Mouse (Mus musculus) left cerebral cortex, postnatal 14 days (tissue): Measurements from ENCODE around the gene Hnrnpc. TPM values are rescaled to one million over a fixed set of nuclear protein-coding genes. Genes with fewer than 3 reads are reported as not detected.
"Not testable (repeated sequence)": the region's sequence is repeated elsewhere in the genome, so short reads cannot be mapped to it uniquely, and the experiment has no call there.

Source experiments
- DNase-seq, 2 experiments: peaks; one replicate each; pipeline ENCODE4 v3.0.0; 2021 to 2022; ENCODE audit warnings: low spot score in 2 of 2, mixed read lengths in 1 of 2
- intact Hi-C: fragments of 180-260 bp; cut with DNase I; formaldehyde crosslinking; loops from one replicate; pipeline ENCODE4 v1.15.1; 2025
- total RNA-seq, 2 experiments: library from RNA; stranded (reverse); gene quantifications; 2 replicates each; pipeline ENCODE4 v1.2.3; 2021

Hnrnpc gene
- total RNA-seq, 2 experiments from 2014 or later, result 194 to 206 TPM

DNA sequence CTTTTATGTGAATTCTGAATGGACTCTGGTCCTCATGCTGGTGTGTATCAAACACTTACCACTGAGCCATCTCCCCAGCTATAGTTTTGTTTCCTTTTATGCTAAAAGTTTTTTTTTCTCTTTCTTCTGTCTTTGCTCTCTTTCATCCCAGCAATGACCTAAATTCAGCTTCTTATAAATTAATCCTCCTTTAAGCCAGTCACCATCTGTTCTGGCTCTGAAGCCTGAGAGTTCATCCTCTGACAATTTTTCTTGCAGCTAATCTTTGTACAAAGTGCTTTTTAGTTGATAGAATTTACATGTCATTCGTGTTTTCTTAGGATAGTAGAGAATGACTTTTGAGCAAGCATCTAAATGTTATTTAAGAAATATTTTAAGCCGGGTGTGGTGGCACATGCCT lies 4.2 kb upstream of the Hnrnpc start:
- intact Hi-C loops, result no loop called here

DNA sequence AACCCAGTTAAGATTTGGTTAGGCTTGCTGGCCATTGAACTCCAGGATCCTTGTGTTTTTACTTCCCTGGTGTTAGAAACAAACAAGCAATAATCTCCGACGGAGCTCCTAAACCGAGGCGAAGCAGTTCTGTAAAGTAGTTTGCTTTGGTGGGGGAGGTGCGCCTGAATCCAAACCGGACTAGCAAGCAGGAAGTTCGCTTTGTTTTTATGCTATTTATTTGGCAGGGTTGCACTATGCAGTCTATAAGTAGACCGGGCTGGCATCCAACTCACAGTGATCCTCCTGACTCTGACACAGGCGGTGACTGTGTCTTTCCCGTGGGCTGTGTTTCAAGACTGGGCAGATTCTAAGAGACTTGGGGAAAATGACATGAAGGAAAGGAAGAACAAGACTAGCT lies 2.9 kb upstream of the Hnrnpc start:
- intact Hi-C loops, result no loop called here
- peak; percentile 60 to 89 for DNase-seq

More for the DNA sequence above, 4.2 kb upstream of the Hnrnpc start:
- no peak for DNase-seq

DNA sequence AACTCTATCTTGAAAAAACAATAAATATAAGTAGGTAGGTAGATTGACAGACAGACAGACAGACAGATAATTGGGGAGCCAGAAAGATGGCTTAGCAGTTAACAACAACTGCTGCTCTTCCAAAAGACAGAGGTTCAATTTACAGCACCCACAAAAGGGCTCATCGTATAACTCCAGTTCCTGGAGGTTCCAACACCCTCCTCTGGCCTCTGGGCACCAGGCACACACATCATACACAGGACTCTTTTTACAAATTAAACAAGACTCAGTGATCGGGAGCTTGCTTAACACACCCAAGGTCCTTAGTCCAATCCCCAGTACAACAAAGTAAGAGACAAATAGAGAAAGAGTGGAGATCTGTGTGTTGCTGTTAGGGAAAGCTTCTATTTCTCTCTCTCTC lies 1.5 kb upstream of the Hnrnpc start:
- DNase-seq, result no peak
- intact Hi-C loops, result no loop called here

DNA sequence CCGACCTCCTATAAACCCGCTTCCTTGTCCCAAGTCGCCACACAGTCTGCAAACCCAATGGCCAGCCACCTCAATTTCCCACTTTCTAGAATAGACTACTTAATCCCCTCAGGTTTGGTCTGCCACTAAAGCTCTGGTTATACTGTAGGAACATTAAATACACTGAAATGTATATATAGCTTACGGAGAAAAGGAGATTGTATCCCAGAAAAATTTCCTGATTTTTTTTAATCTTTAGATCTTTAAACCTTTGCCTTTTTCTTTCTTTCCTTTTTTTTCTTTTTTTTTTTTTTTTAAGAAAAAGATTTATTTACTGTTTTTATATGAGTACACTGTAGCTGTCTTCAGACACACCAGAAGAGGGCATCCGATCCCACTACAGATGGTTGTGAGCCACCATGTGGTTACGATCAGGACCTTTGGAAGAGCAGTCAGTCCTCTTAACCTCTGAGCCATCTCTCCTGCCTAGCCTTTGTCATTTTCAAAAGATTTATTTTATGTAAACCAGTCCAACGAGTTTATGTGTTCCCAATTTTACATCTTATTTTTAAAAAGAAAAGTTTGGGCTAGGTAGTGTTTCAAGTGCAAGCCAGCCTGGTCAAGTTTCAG lies 953 bp upstream of the Hnrnpc start:
- DNase-seq, result peak in 1 of 2 experiments; percentile 25
- intact Hi-C loops, result loop anchor here (5.0 kb wide), 1 partner anchor 82 kb away; the partner anchor contains the start of gene Zfp219

DNA sequence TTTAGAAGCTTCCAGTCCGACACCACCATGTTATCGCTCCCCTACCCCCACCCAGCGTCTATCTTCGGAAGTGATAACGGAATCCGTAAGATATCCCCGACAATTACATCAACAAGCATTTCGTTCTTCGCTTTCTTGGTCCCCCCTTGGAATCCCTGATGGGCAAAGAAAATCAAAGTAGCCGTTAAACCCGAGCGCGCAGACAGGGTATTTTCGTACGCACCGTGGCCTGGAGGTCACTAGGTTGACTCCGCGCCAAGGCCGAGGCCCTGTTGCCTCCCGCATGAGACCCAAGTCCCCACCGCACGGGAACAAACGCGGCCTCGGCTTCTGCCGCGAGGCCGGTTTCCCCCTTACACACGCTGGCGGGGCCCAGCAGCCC lies 363 bp downstream of the Hnrnpc start:
- no peak for DNase-seq

DNA sequence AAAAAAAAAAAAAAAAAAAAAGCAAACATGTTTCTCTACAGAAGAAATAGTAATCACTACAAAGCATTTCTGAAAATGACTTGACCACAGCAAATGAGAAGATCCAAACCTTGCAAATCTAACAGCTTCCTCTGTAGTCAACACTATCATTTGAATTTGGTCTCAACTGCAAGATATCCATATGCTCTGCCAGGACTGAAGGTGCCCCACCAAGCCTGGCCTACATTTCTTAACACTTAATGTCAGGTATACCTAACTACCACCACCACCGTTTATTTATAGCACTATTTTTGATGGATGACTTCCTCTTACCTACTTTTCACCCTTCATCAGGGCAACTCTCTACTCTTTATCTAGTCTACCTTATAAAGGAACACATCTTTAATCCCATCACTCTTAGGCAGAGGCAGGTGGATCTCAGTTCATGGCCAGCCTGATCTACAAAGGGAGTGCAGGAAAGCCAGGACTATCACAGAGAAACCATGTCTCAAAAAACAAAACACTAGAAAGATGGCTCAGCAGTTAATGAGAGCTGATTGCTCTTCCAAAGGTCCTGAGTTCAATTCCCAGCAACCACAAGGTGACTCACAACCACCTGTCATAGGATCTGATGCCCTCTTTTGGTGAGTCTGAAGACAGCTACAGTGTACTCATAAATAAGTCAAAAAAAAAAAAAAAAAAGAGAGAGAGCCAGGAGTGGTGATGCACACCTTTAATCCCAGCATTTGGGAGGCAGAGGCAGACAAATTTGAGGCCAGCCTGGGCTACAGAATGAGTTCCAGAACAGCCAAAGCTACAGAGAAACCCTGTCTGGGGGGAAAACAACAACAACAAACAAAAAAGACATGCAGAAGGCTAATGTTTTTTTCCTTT lies 2.3 kb downstream of the Hnrnpc start:
- DNase-seq, result no peak
- intact Hi-C loops, result loop anchor here (5.0 kb wide), 1 partner anchor 79 kb away; the partner anchor contains the start of gene Zfp219

More for the DNA sequence above, 363 bp downstream of the Hnrnpc start:
- intact Hi-C loops, result loop anchor here (5.0 kb wide), 1 partner anchor 81 kb away; the partner anchor contains the start of gene Zfp219

DNA sequence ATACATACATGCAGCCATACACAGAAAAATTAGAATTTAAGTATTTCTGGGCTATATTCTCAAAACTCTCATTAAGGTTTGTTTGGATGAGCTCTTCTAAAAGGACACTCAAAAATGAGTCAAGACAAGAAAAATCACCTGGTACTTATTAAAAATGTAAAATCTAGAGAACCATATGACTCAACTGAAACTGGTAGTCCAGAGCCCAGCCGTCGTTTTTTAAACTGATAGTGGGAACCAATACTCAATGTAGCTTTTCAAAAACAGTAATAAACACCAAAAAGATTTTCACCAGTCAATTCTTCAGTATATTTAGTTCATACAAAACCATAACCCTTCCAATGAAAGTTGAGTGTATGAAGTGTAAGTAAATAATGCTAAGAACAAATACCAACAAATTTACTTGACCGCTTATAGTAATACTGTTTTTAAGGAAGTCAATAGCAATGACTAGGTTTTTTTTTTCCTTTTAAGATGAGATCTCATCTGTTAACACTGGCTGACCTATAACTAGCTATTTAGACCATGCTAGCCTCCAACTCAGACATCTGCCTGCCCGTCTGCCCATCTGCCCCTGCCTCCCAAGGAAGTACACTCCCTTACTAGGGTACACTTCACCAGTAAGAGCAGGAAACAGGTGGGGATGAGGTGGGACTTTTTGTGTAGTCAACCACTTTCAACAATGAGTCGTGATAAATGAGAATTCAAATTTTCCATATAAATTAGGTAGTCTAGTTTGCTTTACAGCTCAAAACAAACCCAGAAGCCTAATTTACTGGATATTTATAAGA lies 3.5 kb downstream of the Hnrnpc start:
- no peak for DNase-seq
- intact Hi-C loops, result loop anchor here (5.0 kb wide), 1 partner anchor 78 kb away; the partner anchor contains the start of gene Zfp219

DNA sequence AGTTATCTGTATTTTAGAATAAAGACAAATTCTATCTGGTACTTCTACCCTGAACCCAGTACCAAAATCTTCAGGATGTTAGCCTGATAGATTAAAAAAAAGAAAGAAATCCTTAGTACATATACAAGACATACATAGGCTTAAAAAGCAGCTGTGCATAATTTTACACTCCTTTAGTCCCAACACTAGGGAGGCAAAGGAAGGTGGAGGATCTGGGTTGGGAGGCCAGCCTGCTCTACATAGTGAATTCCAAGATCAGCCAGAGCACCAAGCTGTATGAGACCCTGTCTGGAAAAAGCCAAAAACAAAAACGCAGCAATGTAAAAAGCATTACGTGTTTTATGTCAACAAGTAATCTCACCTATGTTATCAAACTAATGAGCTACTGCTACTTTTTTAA lies 4.3 kb downstream of the Hnrnpc start:
- intact Hi-C loops, result no loop called here
- DNase-seq, result no peak

DNA sequence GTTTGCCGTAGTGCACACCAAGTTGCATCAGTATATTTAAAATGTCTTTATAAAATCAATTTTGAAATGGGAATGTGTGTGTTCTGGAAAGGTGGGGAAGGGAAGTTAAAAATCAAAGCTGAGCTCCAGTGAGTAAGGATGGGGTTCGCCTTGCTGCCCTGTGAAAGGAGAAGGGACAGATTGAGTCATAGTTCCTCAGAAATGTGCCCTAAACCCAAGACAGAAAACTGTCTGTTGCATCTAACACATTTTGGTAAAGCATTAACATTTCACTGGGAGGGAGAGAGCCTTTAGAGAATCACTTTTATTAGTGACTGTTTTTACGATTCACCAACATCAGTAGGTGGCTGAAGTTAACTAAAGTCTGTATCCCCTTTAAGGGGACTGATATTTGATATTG lies 5.4 kb downstream of the Hnrnpc start:
- intact Hi-C loops, DNase-seq: not testable (repeated sequence)

DNA sequence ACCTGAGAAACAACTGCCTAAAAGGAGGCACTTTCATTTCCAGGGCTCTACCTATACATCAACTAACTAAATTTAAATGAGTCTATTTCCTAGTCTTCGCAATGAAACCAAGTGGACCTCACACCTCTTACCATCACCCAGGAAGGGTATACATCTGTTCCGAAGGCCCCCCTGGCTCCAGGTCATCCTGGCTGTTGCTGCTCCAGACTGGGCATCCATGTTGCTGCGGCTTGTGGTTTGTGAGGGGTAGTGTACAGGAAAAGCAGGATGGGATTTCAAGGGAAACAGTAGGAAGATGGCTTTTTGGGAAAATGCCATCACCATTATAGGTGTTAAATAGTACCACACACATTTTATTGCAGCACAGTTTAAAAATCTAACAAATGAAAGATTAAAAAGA lies 6.6 kb downstream of the Hnrnpc start:
- DNase-seq, intact Hi-C loops: not testable (repeated sequence)

DNA sequence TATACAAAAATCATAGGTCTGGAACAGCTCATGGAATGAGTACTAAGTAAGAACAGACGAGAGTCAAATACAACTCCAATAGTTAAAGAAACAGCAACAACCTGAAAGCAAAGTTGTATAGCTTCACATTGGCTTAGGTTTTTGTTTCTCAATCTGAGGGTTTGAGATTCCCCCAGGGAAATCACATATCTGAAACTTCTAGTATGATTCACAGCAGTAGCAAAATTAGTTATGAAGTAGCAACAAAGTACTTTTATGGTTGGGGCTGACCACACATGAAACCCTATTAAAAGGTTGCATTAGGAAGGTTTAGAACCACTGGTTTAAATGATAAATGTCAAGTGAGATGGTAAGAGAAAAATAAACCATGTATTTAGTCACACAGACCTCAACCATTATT lies 9.3 kb downstream of the Hnrnpc start:
- intact Hi-C loops, result no loop called here
- DNase-seq, result no peak

DNA sequence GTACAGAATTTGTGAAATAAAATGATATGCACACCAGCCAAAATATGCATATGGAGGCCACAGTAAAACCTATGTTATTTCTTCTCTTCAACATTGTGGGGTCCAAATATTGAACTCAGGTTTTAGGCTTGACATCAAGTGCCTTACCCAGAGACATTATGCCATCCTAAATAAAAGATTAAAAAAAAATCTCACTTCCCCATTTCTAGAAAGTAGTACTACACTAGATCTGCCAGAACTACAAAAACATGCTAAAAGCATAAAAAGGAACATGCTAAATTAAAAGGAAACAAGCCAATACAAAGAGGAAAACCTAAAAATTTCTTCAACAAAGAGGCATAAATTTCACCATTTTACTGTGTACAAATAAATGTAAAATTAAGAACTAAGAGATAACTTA lies 20.7 kb downstream of the Hnrnpc start:
- no peak for DNase-seq
- intact Hi-C loops, result no loop called here

DNA sequence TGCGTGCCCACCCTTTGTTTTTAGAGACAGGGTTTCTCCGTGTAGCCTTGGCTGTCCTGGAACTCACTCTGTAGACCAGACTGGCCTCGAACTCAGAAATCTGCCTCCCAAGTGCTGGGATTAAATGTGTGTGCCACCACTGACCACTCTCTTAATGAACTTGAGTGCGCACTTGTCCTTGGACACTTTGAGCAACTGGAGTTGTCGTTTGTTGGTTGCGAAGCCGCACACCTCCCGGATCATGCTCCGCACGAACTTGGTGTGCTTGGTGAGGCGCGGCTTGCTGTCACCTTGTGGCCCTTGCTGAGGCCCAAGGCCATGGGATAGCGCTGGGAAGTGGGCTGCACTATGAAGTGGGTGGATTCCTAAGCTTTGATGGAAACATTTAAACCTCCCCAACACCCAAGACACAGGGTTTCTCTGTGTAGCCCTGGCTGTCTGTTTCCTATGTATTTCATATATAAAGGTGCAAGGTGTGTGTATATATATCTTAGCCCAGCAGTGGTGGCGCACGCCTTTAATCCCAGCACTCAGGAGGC lies 32.2 kb downstream of the Hnrnpc start:
- intact Hi-C loops, result no loop called here
- no peak for DNase-seq

DNA sequence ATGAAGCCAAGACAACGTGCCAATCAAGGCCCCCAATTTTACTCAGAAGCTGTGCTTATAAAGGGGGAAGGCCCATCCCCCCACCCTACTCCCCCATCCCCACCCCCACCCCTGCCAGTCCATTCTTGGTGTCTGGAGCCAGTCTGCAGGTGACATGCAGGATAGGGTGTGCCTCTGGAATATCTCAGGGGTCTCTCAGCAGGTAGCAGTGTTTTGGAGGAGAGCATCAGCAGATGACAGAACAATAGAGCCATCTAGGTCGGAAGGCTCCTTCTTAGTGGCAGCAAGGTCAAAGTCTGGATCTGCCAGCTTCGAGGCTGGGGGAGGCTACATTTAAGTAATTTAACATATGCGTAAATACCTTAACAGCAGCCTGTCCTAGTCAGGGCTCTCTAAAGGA lies 37.7 kb downstream of the Hnrnpc start:
- no peak for DNase-seq
- intact Hi-C loops, result no loop called here

DNA sequence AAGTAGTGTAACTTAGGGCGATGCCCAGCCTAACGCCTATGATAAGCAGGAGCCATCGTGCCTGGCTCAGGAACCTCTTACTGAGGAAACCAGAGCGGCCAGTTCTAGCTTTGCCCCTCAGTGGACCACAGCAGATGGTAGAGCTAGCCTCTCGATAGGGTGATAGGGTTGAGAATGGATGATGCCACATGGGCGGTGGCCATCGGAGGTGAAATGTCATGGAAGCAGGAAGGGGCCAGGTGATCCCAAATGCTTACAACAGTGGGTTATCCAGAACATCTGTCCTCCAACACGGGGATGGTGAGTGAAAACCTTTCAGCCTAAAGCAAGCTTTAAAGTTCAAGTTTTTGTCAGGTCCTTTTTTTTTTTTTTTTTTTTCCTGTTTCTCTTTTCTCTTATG lies 42.0 kb downstream of the Hnrnpc start:
- intact Hi-C loops, result no loop called here

DNA sequence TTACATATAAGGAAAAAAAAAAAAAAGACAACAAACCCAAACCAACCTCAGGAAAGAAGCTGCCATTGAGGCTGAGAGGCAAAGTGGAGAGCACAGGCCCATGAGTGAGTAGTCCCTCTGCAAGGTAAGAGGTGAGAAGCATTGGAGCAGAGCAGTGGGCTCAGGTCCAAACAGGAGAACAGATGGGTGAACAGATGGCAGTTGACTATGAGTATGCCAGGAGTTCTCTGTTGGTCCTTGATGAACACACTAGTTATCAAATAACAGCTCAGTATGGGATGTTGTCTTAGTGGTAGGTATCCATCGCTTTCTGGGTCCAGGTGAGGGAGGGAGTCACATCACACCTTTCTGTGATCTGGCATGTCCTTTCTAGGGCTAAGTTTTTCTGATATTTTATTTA lies 43.0 kb downstream of the Hnrnpc start:
- intact Hi-C loops, result no loop called here
- no peak for DNase-seq

More for the DNA sequence above, 42.0 kb downstream of the Hnrnpc start:
- no peak for DNase-seq

DNA sequence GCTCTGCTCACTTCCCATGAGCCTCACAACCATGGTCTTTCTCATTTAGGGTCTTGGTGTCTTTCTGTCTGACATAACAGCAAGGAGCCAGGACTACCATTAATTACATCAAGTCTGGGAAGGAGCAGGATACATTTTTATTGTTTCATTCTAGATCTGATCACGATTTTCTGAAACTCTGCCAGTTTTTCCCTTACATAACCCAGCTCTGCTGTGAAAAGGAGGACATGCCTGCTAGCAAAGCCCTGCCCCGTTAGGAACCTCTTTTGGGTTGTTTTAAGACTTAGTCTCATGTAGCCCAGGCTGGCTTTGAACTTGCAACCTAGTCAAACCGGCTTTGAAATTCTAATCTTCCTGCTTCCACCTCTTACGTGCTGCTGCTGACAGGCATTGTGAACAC lies 43.8 kb downstream of the Hnrnpc start:
- DNase-seq, result no peak
- intact Hi-C loops, result no loop called here

DNA sequence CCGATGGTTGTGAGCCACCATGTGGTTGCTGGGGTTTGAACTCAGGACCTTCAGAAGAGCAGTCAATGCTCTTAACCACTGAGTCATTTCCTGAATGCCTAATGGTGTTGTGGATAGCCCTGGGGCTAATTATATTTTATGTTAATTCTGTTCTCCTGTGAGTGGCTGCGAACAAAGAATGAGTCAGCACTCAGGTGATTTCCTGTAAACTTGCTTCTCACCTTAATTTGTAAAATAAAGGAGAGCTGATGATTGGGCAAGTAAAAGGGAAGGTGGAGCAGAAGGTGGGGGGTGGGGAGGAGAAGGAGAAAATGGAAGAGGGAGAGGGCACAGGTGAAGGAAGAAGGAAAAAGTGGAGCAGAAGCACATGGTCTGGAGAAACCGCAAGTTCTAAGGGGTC lies 51.1 kb downstream of the Hnrnpc start:
- intact Hi-C loops, DNase-seq: not testable (repeated sequence)

DNA sequence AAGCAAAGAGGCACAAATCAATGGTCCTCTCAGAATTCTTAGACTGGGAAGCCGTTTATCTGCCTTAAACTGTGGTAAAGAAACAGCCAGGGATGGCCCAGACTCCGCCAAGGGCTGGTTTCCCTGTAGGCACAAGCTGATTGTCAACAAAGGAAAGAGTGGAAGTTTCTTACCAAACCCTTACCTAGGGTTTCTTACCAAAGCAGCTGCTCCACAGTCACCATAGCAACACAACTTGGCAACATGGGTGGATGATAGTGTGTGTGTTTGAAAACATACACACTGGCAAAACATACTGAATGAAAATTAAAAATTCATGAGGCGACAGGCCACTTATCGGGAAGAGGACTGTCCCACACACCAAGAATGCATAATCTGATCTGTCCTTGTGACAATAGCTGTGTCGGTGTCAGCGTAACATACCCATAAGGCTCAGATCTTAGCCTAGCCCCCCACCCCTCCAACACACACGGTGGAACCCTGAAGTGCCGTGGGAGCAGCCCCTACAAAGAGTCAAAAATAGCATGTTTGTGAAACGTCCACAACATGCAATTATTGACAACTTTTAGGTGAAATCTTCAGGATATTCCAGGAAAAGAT lies 57.8 kb downstream of the Hnrnpc start:
- DNase-seq, result peak in 1 of 2 experiments; percentile 39
- intact Hi-C loops, result no loop called here
